Mouse (Mus musculus): Measurements from ENCODE around the gene Tmem94. TPM values are rescaled to one million over a fixed set of nuclear protein-coding genes. Genes with fewer than 3 reads are reported as not detected.

Gene Tmem94
- total and polyA plus RNA-seq, 2 experiments from 2014 or later, result 14.9 to 19.3 TPM

GRCm38 (mm10) chr11:115737608-115738208, 27.5 kb upstream of the Tmem94 start:
- Histone ChIP-seq H3K27me3 (ENCODE audit: insufficient read depth, low read length) (no peaks in the 10 kb centered on the region), H3K4me3 (ENCODE audit: low read depth, low read length) (no peak overlapping the region), H3K36me3 (ENCODE audit: insufficient read depth) (no peaks in the 10 kb centered on the region), H3K4me2 (ENCODE audit: low read depth) (no peak overlapping the region), H3K27ac (ENCODE audit: low read depth, low read length) (no peak overlapping the region), H3K4me1 (ENCODE audit: insufficient read depth) (no peaks in the 10 kb centered on the region), H3K9ac (no peak overlapping the region), H3K9me3 (ENCODE audit: low read length) (no peaks in the 10 kb centered on the region)
- ATAC-seq, result no peak
- TF ChIP-seq CTCF (IDR thresholded peaks at IDR 0.05; ENCODE audit: low read depth), result no peak
- DNase-seq, result no peak
- WGBS, result 31% methylated on average over 10 of the region's 10 CpGs

- no peaks in the 10 kb centered on the region for H3K36me3 ChIP-seq (ENCODE audit: insufficient read depth)
- no peak overlapping the region for H3K9ac ChIP-seq
- DNase-seq (no peak), ATAC-seq (no peak)
- H3K27me3 ChIP-seq (ENCODE audit: insufficient read depth, low read length), result no peaks in the 10 kb centered on the region
- WGBS, result 59% methylated on average over 13 of the region's 13 CpGs
- H3K4me1 ChIP-seq (ENCODE audit: insufficient read depth), result no peaks in the 10 kb centered on the region
- TF ChIP-seq CTCF (IDR thresholded peaks at IDR 0.05; ENCODE audit: low read depth), result no peak
- H3K4me2 ChIP-seq (ENCODE audit: low read depth), result no peak overlapping the region
- H3K9me3 ChIP-seq (ENCODE audit: low read length), result no peaks in the 10 kb centered on the region
- no peak overlapping the region for H3K4me3 ChIP-seq (ENCODE audit: low read depth, low read length)
- H3K27ac ChIP-seq (ENCODE audit: low read depth, low read length), result no peak overlapping the region
Measured at GRCm38 (mm10) chr11:115738275-115738885, 26.9 kb upstream of the Tmem94 start.

GRCm38 (mm10) chr11:115741070-115741469, 24.2 kb upstream of the Tmem94 start:
- no peak for TF ChIP-seq CTCF (IDR thresholded peaks at IDR 0.05; ENCODE audit: low read depth)
- 92% methylated on average over 11 of the region's 11 CpGs for WGBS

GRCm38 (mm10) chr11:115742926-115743325, 22.3 kb upstream of the Tmem94 start:
- no peak for TF ChIP-seq CTCF (IDR thresholded peaks at IDR 0.05; ENCODE audit: low read depth)
- ATAC-seq, result no peak
- 86% methylated on average over 9 of the region's 9 CpGs for WGBS
- no peaks in the 10 kb centered on the region for H3K27me3 ChIP-seq (ENCODE audit: insufficient read depth, low read length)
- H3K36me3 ChIP-seq (ENCODE audit: insufficient read depth), result no peaks in the 10 kb centered on the region
- H3K4me1 ChIP-seq (ENCODE audit: insufficient read depth), result no peaks in the 10 kb centered on the region
- H3K4me2 ChIP-seq (ENCODE audit: low read depth), result no peak overlapping the region
- no peak overlapping the region for H3K4me3 ChIP-seq (ENCODE audit: low read depth, low read length)
- H3K9ac ChIP-seq, result no peak overlapping the region
- DNase-seq, result no peak
- no peak overlapping the region for H3K27ac ChIP-seq (ENCODE audit: low read depth, low read length)
- H3K9me3 ChIP-seq (ENCODE audit: low read length), result no peaks in the 10 kb centered on the region

More at GRCm38 (mm10) chr11:115741070-115741469, 24.2 kb upstream of the Tmem94 start:
- no peaks in the 10 kb centered on the region for H3K4me1 ChIP-seq (ENCODE audit: insufficient read depth)
- H3K27me3 ChIP-seq (ENCODE audit: insufficient read depth, low read length), result no peaks in the 10 kb centered on the region
- H3K4me2 ChIP-seq (ENCODE audit: low read depth), result no peak overlapping the region
- DNase-seq, result no peak
- no peaks in the 10 kb centered on the region for H3K36me3 ChIP-seq (ENCODE audit: insufficient read depth)
- no peak for ATAC-seq
- H3K4me3 ChIP-seq (ENCODE audit: low read depth, low read length), result no peak overlapping the region
- H3K27ac ChIP-seq (ENCODE audit: low read depth, low read length), result no peak overlapping the region
- H3K9me3 ChIP-seq (ENCODE audit: low read length), result no peaks in the 10 kb centered on the region
- no peak overlapping the region for H3K9ac ChIP-seq

- DNase-seq (no peak), ATAC-seq (no peak)
- no peak overlapping the region for H3K4me2 ChIP-seq (ENCODE audit: low read depth)
- H3K4me1 ChIP-seq (ENCODE audit: insufficient read depth), result no peaks in the 10 kb centered on the region
- no peak overlapping the region for H3K4me3 ChIP-seq (ENCODE audit: low read depth, low read length)
- no peak overlapping the region for H3K27ac ChIP-seq (ENCODE audit: low read depth, low read length)
- H3K27me3 ChIP-seq (ENCODE audit: insufficient read depth, low read length), result no peaks in the 10 kb centered on the region
- H3K9me3 ChIP-seq (ENCODE audit: low read length), result no peaks in the 10 kb centered on the region
- 82% methylated on average over 5 of the region's 5 CpGs for WGBS
- TF ChIP-seq CTCF (IDR thresholded peaks at IDR 0.05; ENCODE audit: low read depth), result no peak
- H3K9ac ChIP-seq, result no peak overlapping the region
- H3K36me3 ChIP-seq (ENCODE audit: insufficient read depth), result no peaks in the 10 kb centered on the region
Measured at GRCm38 (mm10) chr11:115744385-115744784, 20.8 kb upstream of the Tmem94 start.

- 96% methylated on average over 1 of the region's 1 CpGs for WGBS
- Histone ChIP-seq H3K9ac (no peak overlapping the region), H3K27ac (ENCODE audit: low read depth, low read length) (no peak overlapping the region), H3K4me1 (ENCODE audit: insufficient read depth) (no peaks in the 10 kb centered on the region), H3K9me3 (ENCODE audit: low read length) (no peaks in the 10 kb centered on the region), H3K27me3 (ENCODE audit: insufficient read depth, low read length) (no peaks in the 10 kb centered on the region), H3K4me2 (ENCODE audit: low read depth) (no peak overlapping the region), H3K36me3 (ENCODE audit: insufficient read depth) (no peaks in the 10 kb centered on the region), H3K4me3 (ENCODE audit: low read depth, low read length) (no peak overlapping the region)
- ATAC-seq (no peak), DNase-seq (no peak)
- TF ChIP-seq CTCF (IDR thresholded peaks at IDR 0.05; ENCODE audit: low read depth), result no peak
Measured at GRCm38 (mm10) chr11:115746109-115746508, 19.1 kb upstream of the Tmem94 start.

GRCm38 (mm10) chr11:115746762-115747161, 18.5 kb upstream of the Tmem94 start:
- Histone ChIP-seq H3K4me1 (ENCODE audit: insufficient read depth) (no peaks in the 10 kb centered on the region), H3K36me3 (ENCODE audit: insufficient read depth) (no peaks in the 10 kb centered on the region), H3K27ac (ENCODE audit: low read depth, low read length) (no peak overlapping the region), H3K27me3 (ENCODE audit: insufficient read depth, low read length) (no peaks in the 10 kb centered on the region), H3K4me3 (ENCODE audit: low read depth, low read length) (peak overlapping the region; percentile 1; the same call in 1 of the 2 replicates), H3K9ac (no peak overlapping the region), H3K9me3 (ENCODE audit: low read length) (no peaks in the 10 kb centered on the region), H3K4me2 (ENCODE audit: low read depth) (peak overlapping the region; percentile 33; the same call in 1 of the 2 replicates)
- no peak for DNase-seq
- ATAC-seq, result no peak
- no peak for TF ChIP-seq CTCF (IDR thresholded peaks at IDR 0.05; ENCODE audit: low read depth)
- WGBS, result 49% methylated on average over 8 of the region's 8 CpGs
